Mouse (Mus musculus) E14TG2a.4 (cell line): ENCODE data around the gene Dennd4c.

Experiments
- CTCF ChIP-seq: conservative IDR thresholded peaks from 2 replicates; pipeline ENCODE4 v1.5.1; 2014; ENCODE audit warnings: low read length
- NANOG ChIP-seq: IDR thresholded peaks from 2 replicates; pipeline ENCODE4 v1.6.1; 2014; ENCODE audit warnings: borderline replicate concordance, low read length, mixed read lengths
- POU5F1 ChIP-seq: IDR thresholded peaks from 2 replicates; pipeline ENCODE4 v1.6.1; 2014; ENCODE audit warnings: low read length, borderline replicate concordance

DNA sequence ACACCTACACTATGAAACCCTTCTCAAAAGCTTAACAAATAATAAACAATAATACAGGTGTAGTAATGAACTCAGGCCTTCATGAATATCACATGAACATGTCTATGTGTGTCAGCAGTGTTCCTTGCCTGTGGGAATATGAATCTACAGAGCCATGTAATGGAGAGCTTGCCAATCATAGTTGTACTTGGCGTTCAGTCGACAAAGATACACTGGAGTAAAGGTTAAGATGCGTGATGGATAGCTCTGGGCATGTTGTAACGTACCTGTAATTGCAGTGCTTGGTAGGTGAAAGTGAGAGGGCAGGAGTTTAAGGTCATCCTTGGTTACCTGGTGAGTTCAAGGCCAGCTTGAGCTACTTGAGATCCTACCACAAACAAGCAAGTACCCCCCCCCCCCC is 132.8 kb downstream of the Dennd4c start:
- TF ChIP-seq CTCF (no peak), NANOG (no peak), POU5F1 (no peak)
